Mouse (Mus musculus) kidney, postnatal 14 days (tissue): ENCODE results near the gene Grin2b.

Experiments
- DNase-seq: peaks from one replicate; pipeline ENCODE4 v3.0.0; 2022; ENCODE audit warnings: mixed read lengths

The Grin2b gene

DNA sequence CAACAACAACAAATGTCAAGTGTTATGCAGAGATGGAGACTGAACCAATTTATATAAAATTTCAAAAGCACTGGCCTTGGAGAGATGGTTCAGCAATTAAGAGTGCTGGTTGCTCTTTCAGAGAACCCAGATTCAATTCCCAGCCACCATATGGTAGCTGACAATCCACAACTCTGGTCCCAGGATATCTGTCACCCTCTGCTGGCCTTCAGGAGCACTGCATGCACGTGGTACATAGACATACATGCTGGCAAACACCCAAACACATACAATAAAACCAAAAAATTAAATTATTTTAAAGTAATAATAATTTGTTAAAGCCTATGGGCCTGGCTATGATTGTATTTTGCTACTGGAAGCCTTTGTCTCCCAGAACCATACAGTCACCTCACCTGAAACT is 77.0 kb downstream of the Grin2b start:
- DNase-seq: peak; percentile 2

DNA sequence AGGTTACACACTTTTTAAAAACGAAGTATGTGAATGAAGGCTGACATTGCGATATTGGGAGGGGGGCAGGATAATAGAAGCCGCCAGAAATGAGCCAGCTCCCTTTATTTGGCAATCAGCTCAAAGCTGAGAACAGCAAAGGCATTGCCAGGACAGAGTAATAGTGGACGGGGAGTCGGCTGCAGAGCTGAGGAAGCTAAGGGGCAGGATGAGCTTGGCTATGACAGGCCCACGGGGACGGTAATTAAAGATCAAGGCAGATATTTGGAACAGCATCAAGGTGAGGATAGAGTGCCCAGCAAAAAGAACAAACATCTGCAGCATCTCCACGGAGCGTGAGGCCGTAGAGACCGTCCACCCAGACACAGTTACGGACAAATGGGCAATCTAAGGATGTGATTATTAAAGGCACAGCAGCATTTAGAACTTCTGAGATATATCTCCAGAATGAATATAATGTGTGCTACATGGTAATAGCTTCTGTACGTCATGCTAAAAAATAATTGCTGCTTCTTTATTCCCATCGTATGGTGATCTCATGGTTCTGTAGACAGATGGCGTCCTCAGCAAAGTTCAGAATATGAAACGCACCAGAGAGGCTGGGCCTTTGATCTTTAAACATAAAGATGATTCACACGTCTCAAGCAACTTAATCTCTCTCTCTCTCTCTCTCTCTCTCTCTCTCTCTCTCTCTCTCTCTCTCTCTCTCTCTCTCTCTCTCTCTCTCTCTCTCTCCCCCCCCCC is 93.1 kb downstream of the Grin2b start:
- no peak for DNase-seq

DNA sequence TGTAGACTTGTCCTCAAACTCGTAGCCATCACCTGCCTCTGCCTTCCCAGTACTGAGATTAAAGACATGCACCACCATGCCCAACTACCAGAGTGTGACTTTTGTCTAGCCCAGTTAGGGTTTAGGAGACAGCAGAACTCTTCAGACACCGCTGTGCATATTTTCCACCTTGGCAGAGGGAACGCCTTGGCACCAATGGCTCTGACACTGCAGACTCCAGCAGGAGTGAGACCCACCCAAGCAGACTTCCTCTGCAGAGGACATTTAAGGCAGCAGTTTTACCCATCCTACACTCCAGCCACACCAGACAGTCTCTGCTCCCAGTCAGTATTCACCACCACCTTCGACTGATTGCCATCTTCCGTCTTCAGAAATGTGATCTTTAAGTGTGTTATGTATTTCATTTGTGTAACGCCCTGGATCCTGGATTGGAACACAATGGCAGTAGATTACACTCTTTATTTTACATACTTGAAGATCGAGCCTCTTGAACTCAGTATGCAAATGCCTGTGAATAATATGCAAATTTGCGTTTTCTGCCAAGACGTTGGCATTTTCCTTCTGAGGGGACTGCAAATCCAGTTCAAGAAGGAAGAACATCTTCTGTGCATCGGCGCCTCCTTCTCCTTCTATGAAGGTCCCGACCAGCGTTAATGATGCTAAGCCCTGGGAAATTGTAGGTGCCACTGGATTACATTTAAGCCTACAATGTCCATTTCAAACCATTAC is 100.8 kb downstream of the Grin2b start:
- DNase-seq: no peak

- DNase-seq: no peak
Observed at GRCm38 (mm10) chr6:136070101-136070500, 103.2 kb downstream of the Grin2b start.

- DNase-seq: no peak
Observed at GRCm38 (mm10) chr6:136053346-136053745, 120.0 kb downstream of the Grin2b start.

DNA sequence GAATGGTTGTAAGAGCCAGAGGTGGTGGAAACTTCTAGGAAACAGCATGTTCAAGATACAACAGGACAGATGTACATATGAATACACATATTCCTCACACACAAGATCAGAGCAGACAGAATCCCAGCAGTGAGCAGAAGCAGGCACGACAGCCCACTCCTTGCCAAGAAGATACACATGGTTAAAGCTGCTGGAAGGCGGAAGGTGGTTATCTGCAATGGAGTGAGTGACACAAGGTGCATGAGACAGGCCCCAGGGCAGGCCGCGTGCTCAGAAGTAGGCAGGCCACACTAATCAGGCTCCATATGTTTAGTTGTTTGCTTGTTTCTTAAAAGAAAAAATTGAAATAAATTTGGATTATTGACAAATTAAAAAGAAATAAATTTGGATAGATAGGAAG is 123.0 kb downstream of the Grin2b start:
- DNase-seq: no peak

DNA sequence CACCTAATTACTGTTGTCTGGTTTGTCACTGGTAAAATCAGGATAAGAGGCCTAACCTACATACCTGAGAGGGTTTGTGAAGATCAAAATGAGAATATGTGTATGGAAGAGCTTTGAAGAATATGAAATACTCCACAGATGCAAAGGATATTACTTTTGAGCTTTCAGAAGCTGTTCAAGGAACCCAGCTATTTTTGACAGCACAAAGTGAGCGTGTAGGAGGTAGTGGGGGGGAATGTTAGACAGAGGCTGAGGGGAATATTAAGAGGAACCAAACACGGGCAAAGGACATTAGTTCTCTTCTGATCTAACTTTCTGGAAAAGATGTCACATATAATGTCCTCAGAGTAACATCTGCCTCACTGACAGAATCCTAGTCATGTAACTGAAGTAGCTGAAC is 125.2 kb downstream of the Grin2b start:
- no peak for DNase-seq

DNA sequence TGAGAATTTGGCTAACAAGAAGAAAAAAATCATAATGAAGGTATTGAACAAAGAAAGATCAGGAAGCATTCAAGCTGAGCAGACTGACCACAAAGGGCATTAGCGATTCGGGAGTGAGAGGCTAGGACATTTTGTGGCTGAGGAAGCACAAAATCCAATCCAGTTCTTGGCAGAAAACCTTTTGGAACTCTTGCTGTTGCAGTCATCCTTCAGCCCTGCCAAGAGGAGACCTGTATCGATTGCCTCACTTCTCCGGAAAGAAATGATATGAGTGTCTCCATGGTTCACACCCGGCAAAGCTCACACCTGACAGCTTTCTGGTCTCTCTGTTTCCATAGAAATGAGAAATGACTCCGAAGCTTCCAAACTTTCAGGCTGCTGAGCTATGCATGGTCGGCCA is 127.2 kb downstream of the Grin2b start:
- DNase-seq: no peak

DNA sequence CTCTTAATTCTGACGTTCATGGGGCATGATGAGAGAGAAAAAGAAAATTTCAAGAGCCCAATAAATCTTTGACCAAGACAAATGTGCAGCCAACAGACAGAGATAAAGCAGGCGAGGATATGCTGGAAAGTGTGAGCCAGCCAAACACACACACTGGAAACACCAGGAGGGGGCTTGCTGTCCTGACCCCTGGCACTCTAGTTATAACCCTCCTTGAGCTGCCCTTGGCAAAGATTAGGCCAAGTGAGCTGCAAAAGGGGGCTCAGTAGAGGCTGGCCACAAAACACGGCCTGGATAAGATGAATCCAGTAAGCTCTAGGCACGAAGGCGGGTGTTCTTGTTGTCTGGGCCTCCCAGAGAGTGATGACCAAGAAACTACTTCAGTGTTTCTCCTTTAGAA is 128.8 kb downstream of the Grin2b start:
- DNase-seq: no peak

DNA sequence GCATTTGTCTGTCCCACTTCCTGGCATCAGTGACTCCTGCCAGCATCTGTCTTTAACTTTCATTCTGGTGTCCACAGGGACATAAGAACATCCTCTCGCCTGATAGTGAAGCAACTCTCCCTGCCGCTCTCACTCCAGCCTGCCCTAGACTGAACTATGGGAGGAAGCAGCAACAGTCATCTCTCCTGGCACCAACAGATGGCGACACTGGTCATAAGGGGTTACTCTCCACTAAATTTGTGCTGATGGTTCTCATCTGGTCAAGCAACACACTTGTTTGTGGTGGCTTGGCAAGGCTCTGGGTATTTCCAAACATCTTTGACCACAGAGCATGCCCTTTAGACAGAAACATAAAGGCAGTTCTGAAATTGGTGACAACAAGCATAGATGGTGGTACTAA is 130.9 kb downstream of the Grin2b start:
- DNase-seq: no peak

DNA sequence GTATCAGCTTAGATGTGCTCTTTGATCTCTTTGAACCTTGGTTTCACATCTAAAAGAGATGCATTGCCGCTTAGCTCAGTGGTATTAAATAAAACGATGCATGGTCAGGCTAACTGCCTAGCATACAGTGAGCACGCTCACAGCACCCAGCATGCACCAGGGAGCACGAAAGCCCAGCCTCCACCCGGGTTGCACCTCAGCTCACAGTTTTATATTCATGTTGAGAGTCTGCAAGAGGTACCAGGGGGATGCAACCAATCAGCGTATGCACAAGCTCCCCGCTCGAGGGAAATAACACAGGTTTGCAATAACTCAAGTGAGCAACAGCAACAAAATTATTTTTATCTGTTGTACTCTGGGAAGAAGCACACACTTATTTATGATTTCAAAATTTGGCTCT is 131.5 kb downstream of the Grin2b start:
- no peak for DNase-seq

DNA sequence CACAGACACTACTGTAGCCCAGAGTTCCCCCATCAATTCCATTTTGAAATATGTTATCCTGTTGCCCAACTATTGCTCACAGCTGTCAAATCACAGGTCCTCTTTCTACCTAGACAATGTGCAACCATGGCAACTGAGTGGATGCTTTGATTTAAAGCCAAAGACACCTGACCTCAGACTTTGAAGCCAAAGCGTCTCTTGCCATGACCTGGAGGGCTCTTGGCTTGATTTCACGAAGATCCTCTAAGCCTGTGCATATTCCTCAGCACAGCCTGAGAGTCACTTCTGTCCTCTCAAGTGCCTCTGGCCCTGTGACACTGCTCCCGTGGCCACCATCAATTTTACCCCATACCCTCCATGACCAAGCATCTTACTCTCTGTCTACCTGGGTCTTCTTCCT is 132.4 kb downstream of the Grin2b start:
- no peak for DNase-seq

GRCm38 (mm10) chr6:136029235-136029939 is 143.9 kb downstream of the Grin2b start:
- DNase-seq: no peak

DNA sequence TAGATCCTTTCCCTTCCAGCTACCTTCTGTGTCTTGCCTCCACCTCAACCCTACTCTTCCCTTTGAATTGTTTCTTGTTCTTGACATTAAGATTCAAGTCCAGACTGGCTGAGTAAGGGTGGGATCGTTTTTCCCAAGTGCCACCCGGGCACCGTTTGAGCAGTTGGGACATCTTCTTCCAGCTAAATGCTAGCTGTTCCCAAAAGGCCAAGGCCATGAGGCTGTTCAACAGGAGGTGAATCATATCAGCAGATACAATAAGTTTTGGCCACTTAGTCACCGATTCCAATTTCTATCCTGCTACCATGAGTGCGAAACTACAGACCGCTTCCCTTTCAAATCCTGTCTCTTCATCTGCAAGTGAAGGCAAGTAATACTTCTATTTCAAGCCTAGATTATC is 146.4 kb downstream of the Grin2b start:
- no peak for DNase-seq

GRCm38 (mm10) chr6:136025801-136026200 is 147.5 kb downstream of the Grin2b start:
- DNase-seq: no peak

- no peak for DNase-seq
Observed at GRCm38 (mm10) chr6:136020460-136020859, 152.9 kb downstream of the Grin2b start.

GRCm38 (mm10) chr6:136018962-136019361 is 154.3 kb downstream of the Grin2b start:
- no peak for DNase-seq

DNA sequence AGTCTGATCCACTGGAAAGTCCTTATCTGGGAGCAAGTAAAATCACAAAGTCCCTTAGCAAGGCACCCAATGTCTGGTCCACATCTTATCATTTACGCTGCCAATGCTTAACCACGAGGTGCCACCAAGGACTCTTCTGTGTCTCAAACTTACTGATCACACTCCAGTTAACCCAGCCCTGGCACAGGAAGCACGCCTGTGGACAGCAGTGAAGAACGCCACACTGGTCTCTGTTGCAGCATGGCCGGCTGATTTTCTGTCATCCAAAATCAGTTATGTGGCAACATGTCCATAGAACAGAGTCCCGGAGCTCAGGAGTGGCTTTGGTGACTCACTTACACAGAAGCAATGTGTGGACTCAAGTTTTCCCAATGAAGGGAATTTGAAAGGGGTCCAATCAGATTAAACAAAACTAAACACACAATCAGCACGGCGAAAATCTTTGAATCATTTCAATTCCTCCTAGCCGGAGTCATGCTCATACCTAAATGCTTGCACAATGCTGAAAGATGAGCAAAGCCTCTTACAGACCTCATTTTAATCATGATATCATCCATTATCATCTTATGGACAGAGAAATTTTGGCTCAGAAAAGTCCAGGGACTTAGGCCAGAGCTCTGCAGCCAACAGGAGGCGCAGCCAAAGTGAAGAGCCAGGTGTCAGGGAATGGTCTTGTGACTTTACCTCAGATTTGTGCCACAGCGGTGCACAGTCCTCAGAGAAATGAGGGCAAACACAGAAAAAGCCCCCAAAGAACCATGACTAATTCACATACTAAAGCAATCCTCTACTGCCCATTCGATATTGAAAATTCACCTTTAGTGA is 159.5 kb downstream of the Grin2b start:
- DNase-seq: no peak

- DNase-seq: no peak
Observed at GRCm38 (mm10) chr6:136011533-136011932, 161.8 kb downstream of the Grin2b start.

DNA sequence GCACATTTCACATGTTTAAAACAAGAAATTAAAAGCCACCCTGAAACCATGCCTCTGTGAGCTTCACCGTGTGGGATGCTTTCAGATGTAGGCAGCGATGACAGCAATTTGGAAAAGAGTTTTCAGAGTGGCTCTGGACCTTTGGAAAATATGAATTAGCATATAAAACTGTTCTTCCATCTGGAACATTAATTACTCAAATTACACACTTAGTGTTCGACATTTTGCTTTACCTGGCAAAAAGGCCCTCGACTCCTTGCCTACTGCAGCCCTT is 162.3 kb downstream of the Grin2b start:
- DNase-seq: no peak

- peak; percentile 41 for DNase-seq
Observed at GRCm38 (mm10) chr6:136010290-136011037, 162.8 kb downstream of the Grin2b start.

- no peak for DNase-seq
Observed at GRCm38 (mm10) chr6:136008120-136008519, 165.2 kb downstream of the Grin2b start.

DNA sequence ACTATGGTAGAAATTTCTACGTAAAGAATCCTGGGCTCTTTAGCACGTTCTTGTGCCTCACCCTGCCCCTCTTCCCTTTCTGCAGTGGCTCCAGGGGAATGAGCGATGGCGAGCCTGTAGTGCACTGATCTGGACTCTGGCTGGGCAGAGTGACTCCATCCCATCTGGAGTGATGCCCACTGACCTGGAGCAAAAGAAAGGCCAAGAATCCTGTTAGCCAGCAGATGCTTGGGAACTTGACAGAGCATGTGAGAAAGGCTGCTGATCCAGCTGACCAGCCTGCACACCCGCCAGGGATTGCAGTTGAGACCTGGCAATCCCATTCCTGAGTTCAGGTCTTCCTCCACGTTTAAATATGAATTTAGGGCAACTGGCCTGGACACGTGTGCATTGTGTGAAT is 178.6 kb downstream of the Grin2b start:
- DNase-seq: peak; percentile 24
